Mouse (Mus musculus) intestine, embryonic 14.5 days (tissue): ENCODE data around the gene Neurod2. TPM values are rescaled to one million over a fixed set of nuclear protein-coding genes. Genes with fewer than 3 reads are reported as not detected.

Experiments used
- ATAC-seq: fragments of 200-750 bp; cut with Nextera tagmentation; replicated peaks from 2 replicates; pipeline ENCODE4 v1.8.0; 2017; ENCODE audit warnings: low read depth, moderate number of reproducible peaks, moderate TSS enrichment, moderate library complexity; ENCODE audit not compliant: low FRiP score, low TSS enrichment
- DNase-seq: peaks from one replicate; pipeline ENCODE4 v3.0.0-alpha.2; 2018; ENCODE audit warnings: low spot score
- H3K27ac ChIP-seq: fragments of 300-500 bp; sonication (generic); 2 replicates; pipeline ENCODE4 v1.5.1; 2014; ENCODE audit warnings: low read depth, mild to moderate bottlenecking, control low read depth
- H3K27me3 ChIP-seq: fragments of 300-500 bp; sonication (generic); replicated peaks from 2 replicates; pipeline ENCODE4 v1.6.1; 2014; ENCODE audit warnings: low read length, control low read depth; ENCODE audit not compliant: control insufficient read depth, insufficient read depth
- H3K36me3 ChIP-seq: fragments of 300-500 bp; sonication (generic); 2 replicates; pipeline ENCODE4 v1.6.1; 2014; ENCODE audit warnings: low read length, control low read depth; ENCODE audit not compliant: control insufficient read depth, insufficient read depth
- H3K4me1 ChIP-seq: fragments of 300-500 bp; sonication (generic); replicated peaks from 2 replicates; pipeline ENCODE4 v1.6.1; 2014; ENCODE audit warnings: low read length, control low read depth, mixed read lengths; ENCODE audit not compliant: control insufficient read depth, insufficient read depth
- H3K4me2 ChIP-seq: fragments of 300-500 bp; sonication (generic); 2 replicates; pipeline ENCODE4 v1.6.1; 2014; ENCODE audit warnings: low read length
- H3K4me3 ChIP-seq: fragments of 300-500 bp; sonication (generic); 2 replicates; pipeline ENCODE4 v1.5.1; 2014; ENCODE audit warnings: low read depth, low read length, control low read depth, mixed read lengths
- H3K9ac ChIP-seq: fragments of 300-500 bp; sonication (generic); 2 replicates; pipeline ENCODE4 v1.6.1; 2014; ENCODE audit warnings: mild to moderate bottlenecking, low read length
- H3K9me3 ChIP-seq: fragments of 300-500 bp; sonication (generic); 2 replicates; pipeline ENCODE4 v1.6.1; 2016; ENCODE audit warnings: low read length, control low read depth; ENCODE audit not compliant: control insufficient read depth
- WGBS: fragments of 180-500 bp; shearing (Covaris S2); extraction: QIAGEN DNeasy Blood & Tissue Kit; methylation state at CpG from one replicate; pipeline ENCODE4 v1.1.7; 2014; 5-methylcytosine and 5-hydroxymethylcytosine counted together
- polyA plus RNA-seq: library from polyadenylated mRNA; unstranded; fragments of >200 nt; fragmentation: Nextera tagmentation; extraction: Ambion mirVana; gene quantifications from 2 replicates; pipeline ENCODE4 v1.2.1, GENCODE M21; 2014

The Neurod2 gene
- polyA plus RNA-seq, 1 experiment from 2014 or later: 0.07 TPM

DNA sequence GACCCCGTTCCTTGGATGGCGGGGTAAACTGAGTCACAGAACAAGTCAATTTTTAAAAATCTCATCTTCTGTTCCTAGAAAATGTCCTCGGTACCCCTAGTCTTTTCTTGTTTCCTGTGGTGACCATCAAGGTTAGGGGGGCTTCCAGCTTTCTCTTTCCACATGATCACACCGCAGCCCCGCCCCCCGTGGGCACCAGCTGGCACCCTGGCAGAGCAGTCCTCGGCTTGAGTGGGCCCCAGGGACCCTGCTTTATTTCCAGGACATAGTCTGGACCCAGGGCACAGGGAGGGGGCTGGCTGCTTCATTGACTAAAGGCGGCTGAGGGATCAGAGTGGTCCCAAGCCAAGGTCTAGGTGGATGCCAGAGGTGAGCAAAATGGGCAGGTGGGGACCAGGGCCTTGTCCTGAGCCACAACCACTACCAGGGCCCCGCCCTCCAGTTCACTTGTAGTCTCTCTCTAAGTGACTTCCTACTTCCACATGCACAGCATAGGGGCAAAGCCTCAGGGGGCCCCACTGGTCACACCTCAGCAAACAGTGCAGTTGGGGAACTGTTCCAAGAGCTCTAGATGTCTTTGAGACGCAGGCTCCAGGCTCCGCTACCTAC lies 10.3 kb upstream of the Neurod2 start:
- Histone ChIP-seq H3K4me3 (0 out of 2 replicates have a peak overlapping the region, but pooled peaks have one; percentile 47), H3K27ac (no peak overlapping the region), H3K36me3 (no peaks in the 10 kb centered on the region), H3K9me3 (no peaks in the 10 kb centered on the region), H3K27me3 (peaks cover 74% of the 10 kb centered on the region), H3K4me1 (peaks cover 16% of the 10 kb centered on the region), H3K9ac (no peak overlapping the region), H3K4me2 (no peak overlapping the region; the same call in 1 of the 2 replicates)
- no peak for ATAC-seq
- DNase-seq: no peak
- 12% methylated on average over 11 of the region's 11 CpGs for WGBS

DNA sequence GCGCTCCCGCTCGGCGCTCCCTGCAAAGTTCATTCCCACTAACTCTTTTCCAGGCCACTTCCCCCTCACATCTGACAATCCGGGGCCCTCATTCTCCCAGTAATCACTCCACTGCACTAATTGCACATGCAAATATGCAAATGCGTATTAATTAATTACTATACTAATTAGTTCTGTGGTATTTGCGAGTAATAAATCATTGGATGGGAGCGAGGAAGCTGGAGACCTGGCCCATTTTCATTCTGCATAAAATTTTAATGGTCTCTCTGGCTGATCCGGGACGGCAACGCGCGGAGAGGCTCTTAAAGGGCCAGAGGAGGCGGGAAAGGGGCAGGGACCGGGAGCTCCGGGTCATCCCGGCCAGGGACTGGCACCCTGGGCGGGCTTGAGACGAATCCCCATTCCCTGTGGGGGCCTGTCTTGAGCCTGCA lies 9.6 kb upstream of the Neurod2 start:
- under 1% methylated on average over 19 of the region's 19 CpGs for WGBS

DNA sequence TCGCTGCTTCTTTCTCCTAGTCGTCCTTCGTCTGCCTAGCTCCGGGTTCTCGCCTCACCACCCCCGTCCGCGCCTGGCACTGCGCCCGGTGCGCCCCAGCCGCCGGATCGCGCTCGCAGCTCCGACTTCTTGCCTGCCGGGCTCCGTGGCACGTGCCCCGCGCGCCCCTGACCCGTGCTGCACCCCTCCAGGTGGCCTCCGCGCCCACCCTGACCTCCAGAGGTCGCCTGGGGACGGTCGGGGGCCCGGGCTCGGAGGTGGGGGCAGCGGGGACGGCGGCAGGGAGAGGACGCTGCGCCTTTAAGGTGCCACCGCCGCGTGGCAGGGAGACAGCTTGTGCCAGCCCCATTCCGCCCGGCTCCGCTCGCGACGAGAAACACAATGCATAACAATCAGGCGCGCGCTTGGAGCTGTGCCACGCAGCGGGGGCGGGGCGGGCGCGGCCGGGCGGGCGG lies 9.1 kb upstream of the Neurod2 start:
- Histone ChIP-seq H3K27me3 (peaks cover 86% of the 10 kb centered on the region), H3K9me3 (no peaks in the 10 kb centered on the region), H3K4me3 (peak overlapping the region; percentile 47), H3K27ac (no peak overlapping the region), H3K9ac (peak overlapping the region; percentile 29; the same call in 1 of the 2 replicates), H3K4me2 (peak overlapping the region; percentile 91), H3K4me1 (peaks cover 16% of the 10 kb centered on the region), H3K36me3 (no peaks in the 10 kb centered on the region)
- ATAC-seq: no peak
- WGBS: under 1% methylated on average over 52 of the region's 57 CpGs
- no peak for DNase-seq

More for the DNA sequence above, 9.6 kb upstream of the Neurod2 start:
- no peak for DNase-seq
- peaks cover 81% of the 10 kb centered on the region for H3K27me3 ChIP-seq
- ATAC-seq: no peak
- no peaks in the 10 kb centered on the region for H3K9me3 ChIP-seq
- H3K9ac ChIP-seq: peak overlapping the region; percentile 29; the same call in 1 of the 2 replicates
- H3K4me3 ChIP-seq: peak overlapping the region; percentile 47
- peak overlapping the region; percentile 91 for H3K4me2 ChIP-seq
- H3K27ac ChIP-seq: no peak overlapping the region
- H3K4me1 ChIP-seq: peaks cover 16% of the 10 kb centered on the region
- H3K36me3 ChIP-seq: no peaks in the 10 kb centered on the region

DNA sequence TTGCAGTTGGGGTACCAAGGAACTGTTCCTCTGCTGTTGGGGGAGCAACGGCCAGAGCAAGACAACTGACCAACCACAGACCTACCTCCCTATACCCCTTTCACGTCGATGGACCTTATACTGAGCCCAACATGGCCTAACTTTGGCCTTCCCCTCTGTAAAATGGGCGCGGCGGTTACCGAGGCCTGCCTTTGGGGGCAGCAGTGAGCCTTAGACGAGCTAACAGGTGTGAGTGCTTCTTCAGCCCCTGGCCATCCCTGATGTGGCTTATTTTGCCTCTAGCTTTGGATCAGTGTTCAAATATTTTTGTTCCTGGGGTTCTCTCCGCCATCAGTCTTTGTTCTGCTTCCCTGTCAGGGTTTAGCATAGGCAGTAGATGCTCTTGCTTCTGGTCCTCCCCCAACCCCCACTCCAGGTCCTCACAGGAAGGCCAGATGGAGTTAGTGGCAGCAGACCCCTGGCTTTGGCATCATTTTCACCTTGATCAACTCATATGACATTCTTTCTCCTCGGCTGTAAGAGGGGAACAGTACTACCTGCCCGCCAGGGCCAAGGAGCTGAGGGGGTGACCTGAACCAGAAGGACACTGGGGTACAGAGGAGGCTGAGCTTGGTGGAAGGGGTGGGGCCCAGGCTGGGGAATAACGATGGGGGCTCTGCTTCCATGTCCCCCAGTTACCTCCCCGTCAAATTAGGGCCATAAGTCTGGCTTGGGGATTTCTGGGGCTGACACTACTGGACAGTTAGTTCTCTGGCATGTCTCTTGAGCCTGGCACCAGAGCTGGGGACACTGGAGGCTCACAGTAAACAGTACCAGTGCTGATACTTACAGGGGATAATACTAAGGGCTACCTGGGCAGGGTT lies 7.0 kb upstream of the Neurod2 start:
- Histone ChIP-seq H3K9ac (no peak overlapping the region), H3K36me3 (no peaks in the 10 kb centered on the region), H3K27ac (no peak overlapping the region), H3K9me3 (no peaks in the 10 kb centered on the region), H3K4me2 (no peak overlapping the region), H3K27me3 (peaks cover 98% of the 10 kb centered on the region), H3K4me3 (no peak overlapping the region), H3K4me1 (peaks cover 10% of the 10 kb centered on the region)
- no peak for DNase-seq
- ATAC-seq: no peak
- 19% methylated on average over 13 of the region's 13 CpGs for WGBS

DNA sequence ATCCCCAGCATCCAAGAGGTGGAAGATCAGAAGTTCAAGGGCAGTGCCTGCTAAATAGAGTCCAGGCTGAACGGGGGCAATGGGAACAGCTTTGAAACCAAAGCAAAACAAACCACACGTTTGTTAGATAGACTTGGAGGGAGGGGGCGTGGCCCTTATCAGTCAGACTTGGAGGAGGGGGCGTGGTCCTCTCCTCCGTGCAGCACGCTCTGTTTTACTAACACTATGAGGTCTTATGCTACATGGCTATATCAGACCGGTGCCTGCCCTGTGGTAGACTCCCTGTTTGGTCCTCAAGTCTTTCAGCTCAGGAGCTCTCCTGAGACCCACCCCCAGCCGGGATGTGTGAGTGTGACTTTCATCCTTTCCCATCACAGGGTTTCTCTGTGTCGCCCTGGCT lies 5.8 kb upstream of the Neurod2 start:
- Histone ChIP-seq H3K4me1 (peaks cover 10% of the 10 kb centered on the region), H3K27ac (no peak overlapping the region), H3K4me3 (no peak overlapping the region), H3K27me3 (peaks cover 100% of the 10 kb centered on the region), H3K4me2 (no peak overlapping the region), H3K9ac (no peak overlapping the region), H3K9me3 (no peaks in the 10 kb centered on the region), H3K36me3 (no peaks in the 10 kb centered on the region)
- 6% methylated on average over 9 of the region's 9 CpGs for WGBS
- DNase-seq (no peak), ATAC-seq (no peak)

DNA sequence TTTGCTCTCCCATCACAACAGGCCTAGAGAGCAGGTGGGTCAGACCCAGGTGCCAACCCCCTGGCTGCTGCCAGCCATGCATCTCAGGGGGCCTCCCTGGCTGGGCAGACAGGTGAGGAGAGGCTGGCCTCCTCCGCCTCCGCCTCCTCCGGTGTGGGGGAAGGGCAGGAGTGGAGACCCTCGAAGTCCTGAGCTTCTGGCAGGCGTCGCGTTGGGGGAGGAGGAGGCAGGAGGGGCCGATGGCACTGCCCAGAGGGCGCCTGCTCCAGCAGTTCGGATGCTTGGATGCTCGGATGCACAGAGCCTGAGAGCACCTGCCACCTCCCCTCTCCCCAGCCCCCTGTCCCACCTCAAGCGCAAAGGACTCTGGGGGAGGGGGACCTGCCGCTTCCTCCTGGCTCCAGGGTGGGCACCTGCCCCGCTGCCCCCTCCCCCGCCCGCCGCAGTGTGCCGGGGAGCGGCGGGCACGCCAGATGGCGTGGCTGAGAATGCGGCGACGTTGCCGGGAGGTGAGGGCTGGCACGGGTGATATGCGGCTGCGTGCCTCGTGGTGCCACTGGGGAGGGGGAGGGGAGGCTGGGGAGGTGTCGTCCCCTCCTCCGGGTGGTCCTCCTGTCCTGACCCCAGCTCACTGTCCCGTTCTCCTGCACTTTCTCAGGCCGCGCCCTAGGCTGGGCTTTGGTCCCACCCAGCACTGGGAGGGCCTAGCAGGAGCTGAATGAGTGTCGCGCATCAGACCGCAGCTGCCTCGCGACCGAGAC lies 4.7 kb upstream of the Neurod2 start:
- Histone ChIP-seq H3K27ac (no peak overlapping the region), H3K9me3 (no peaks in the 10 kb centered on the region), H3K4me3 (peak overlapping the region; percentile 10; the same call in 1 of the 2 replicates), H3K4me1 (peaks cover 8% of the 10 kb centered on the region), H3K4me2 (peak overlapping the region; percentile 23; the same call in 1 of the 2 replicates), H3K27me3 (peaks cover 100% of the 10 kb centered on the region), H3K36me3 (no peaks in the 10 kb centered on the region), H3K9ac (no peak overlapping the region)
- DNase-seq (no peak), ATAC-seq (no peak)
- 3% methylated on average over 40 of the region's 41 CpGs for WGBS

DNA sequence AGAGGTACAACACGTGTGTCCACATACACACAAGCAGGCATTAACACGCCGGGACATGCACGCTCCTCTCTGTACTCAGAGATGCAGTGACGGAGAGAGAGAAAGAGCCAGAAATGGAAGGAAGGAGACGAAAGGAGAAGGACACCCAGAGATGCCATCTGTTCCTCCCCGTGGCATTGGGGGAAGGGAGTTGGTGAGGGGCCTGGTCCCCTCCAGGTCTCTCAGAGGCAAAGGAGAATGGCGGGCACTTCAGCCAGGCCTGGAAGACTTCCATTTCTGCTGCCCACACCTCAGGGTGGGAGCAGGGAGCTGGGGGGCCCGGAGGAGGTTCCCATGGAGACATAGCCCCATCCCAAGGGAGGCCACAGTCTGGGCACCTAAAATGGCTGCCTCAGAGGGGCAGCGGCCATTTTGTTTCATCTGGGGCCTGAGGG lies 3.8 kb upstream of the Neurod2 start:
- no peak for ATAC-seq
- Histone ChIP-seq H3K4me3 (no peak overlapping the region), H3K4me2 (no peak overlapping the region), H3K27me3 (peaks cover 100% of the 10 kb centered on the region), H3K9ac (no peak overlapping the region), H3K27ac (no peak overlapping the region), H3K36me3 (no peaks in the 10 kb centered on the region), H3K4me1 (peaks cover 5% of the 10 kb centered on the region; the same call in 1 of the 2 replicates), H3K9me3 (no peaks in the 10 kb centered on the region)
- DNase-seq: no peak
- WGBS: 73% methylated on average over 10 of the region's 10 CpGs

DNA sequence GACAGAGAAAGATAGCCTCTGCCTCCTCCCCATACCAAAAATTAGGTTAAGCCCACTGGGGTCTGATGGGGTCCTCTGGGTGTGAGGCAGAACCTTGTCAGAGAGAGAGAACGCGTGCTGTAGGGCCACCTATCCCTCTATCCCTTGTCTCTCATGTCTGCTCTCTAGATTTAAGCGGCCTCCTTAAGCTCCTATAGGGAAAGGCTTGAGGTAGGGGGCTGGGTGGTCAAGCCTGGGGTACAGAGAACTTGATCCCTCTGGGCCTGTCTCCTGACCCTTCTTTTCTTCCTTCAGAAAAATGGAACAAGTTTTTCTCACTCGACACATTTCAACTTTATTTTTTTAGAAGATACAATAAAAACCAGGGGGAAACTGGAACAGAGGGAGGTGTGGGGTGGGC lies 3.4 kb upstream of the Neurod2 start:
- 75% methylated on average over 4 of the region's 4 CpGs for WGBS

More for the DNA sequence above, 3.4 kb upstream of the Neurod2 start:
- DNase-seq: no peak
- H3K27ac ChIP-seq: no peak overlapping the region
- H3K9ac ChIP-seq: no peak overlapping the region
- H3K27me3 ChIP-seq: peaks cover 100% of the 10 kb centered on the region
- no peaks in the 10 kb centered on the region for H3K9me3 ChIP-seq
- no peaks in the 10 kb centered on the region for H3K36me3 ChIP-seq
- no peak for ATAC-seq
- H3K4me3 ChIP-seq: no peak overlapping the region
- no peak overlapping the region for H3K4me2 ChIP-seq
- peaks cover 6% of the 10 kb centered on the region; the same call in 1 of the 2 replicates for H3K4me1 ChIP-seq
